In genomic region chr14:28089636-28090443, GRCm38 (mm10) we compare ENCODE assay signal across 8 mouse cellular contexts.
DNase-seq lines count a peak whose midpoint lies in the region; ATAC-seq and TF ChIP-seq lines count a peak whose summit lies in the region.

No protein-coding gene starts in this region.

- H3K4me1 ChIP-seq in forebrain, postnatal 0 days (ENCODE audit: insufficient read depth) = no peaks in the 10 kb centered on the region
- no peaks in the 10 kb centered on the region for H3K4me1 ChIP-seq in forebrain, embryonic 16.5 days (replicated peaks; ENCODE audit: control insufficient read depth, insufficient read depth, low read length)
- H3K4me1 ChIP-seq in midbrain, embryonic 12.5 days = no peaks in the 10 kb centered on the region
- H3K4me1 ChIP-seq in midbrain, embryonic 15.5 days = no peaks in the 10 kb centered on the region

- no peak overlapping the region for H3K4me3 ChIP-seq in forebrain, postnatal 0 days (ENCODE audit: low read depth, low read length)
- no peak overlapping the region for H3K4me3 ChIP-seq in forebrain, embryonic 16.5 days (replicated peaks; ENCODE audit: low read length)
- no peak overlapping the region for H3K4me3 ChIP-seq in midbrain, embryonic 12.5 days
- no peak overlapping the region for H3K4me3 ChIP-seq in midbrain, embryonic 15.5 days

- 63% methylated on average over 8 of the region's 8 CpGs for WGBS in forebrain, postnatal 0 days
- 61% methylated on average over 8 of the region's 8 CpGs for WGBS in forebrain, embryonic 16.5 days
- WGBS in midbrain, embryonic 12.5 days = 65% methylated on average over 8 of the region's 8 CpGs
- WGBS in midbrain, embryonic 15.5 days = 62% methylated on average over 8 of the region's 8 CpGs

- H3K27me3 ChIP-seq in forebrain, postnatal 0 days (ENCODE audit: insufficient read depth, low read length) = no peaks in the 10 kb centered on the region
- H3K27me3 ChIP-seq in forebrain, embryonic 16.5 days (replicated peaks; ENCODE audit: control insufficient read depth, insufficient read depth, low read length) = no peaks in the 10 kb centered on the region
- H3K27me3 ChIP-seq in midbrain, embryonic 12.5 days = no peaks in the 10 kb centered on the region
- H3K27me3 ChIP-seq in midbrain, embryonic 15.5 days (replicated peaks) = no peaks in the 10 kb centered on the region

- H3K36me3 ChIP-seq in forebrain, postnatal 0 days (ENCODE audit: insufficient read depth) = no peaks in the 10 kb centered on the region
- H3K36me3 ChIP-seq in forebrain, embryonic 16.5 days (ENCODE audit: control insufficient read depth, insufficient read depth) = no peaks in the 10 kb centered on the region
- H3K36me3 ChIP-seq in midbrain, embryonic 12.5 days = no peaks in the 10 kb centered on the region
- H3K36me3 ChIP-seq in midbrain, embryonic 15.5 days (replicated peaks) = no peaks in the 10 kb centered on the region

- no peak overlapping the region for H3K27ac ChIP-seq in forebrain, postnatal 0 days (ENCODE audit: low read depth, low read length)
- no peak overlapping the region for H3K27ac ChIP-seq in forebrain, embryonic 16.5 days (ENCODE audit: low read length)
- H3K27ac ChIP-seq in midbrain, embryonic 12.5 days (replicated peaks) = no peak overlapping the region
- no peak overlapping the region for H3K27ac ChIP-seq in midbrain, embryonic 15.5 days

- ATAC-seq in forebrain, postnatal 0 days = no peak
- no peak for ATAC-seq in forebrain, embryonic 16.5 days
- ATAC-seq in midbrain, embryonic 12.5 days (ENCODE audit: low FRiP score, low read depth) = peak; percentile 44; the same call in 1 of the 2 replicates
- ATAC-seq in midbrain, embryonic 15.5 days (replicated peaks) = no peak

- H3K4me2 ChIP-seq in forebrain, postnatal 0 days (ENCODE audit: low read depth) = no peak overlapping the region
- no peak overlapping the region for H3K4me2 ChIP-seq in forebrain, embryonic 16.5 days (ENCODE audit: low read length)
- H3K4me2 ChIP-seq in midbrain, embryonic 12.5 days (replicated peaks) = no peak overlapping the region
- no peak overlapping the region for H3K4me2 ChIP-seq in midbrain, embryonic 15.5 days

- H3K9me3 ChIP-seq in forebrain, postnatal 0 days (ENCODE audit: low read length) = no peaks in the 10 kb centered on the region
- H3K9me3 ChIP-seq in forebrain, embryonic 16.5 days (ENCODE audit: control insufficient read depth, low read length) = no peaks in the 10 kb centered on the region
- H3K9me3 ChIP-seq in midbrain, embryonic 12.5 days = no peaks in the 10 kb centered on the region
- no peaks in the 10 kb centered on the region for H3K9me3 ChIP-seq in midbrain, embryonic 15.5 days

- no peak overlapping the region for H3K9ac ChIP-seq in forebrain, postnatal 0 days
- no peak overlapping the region for H3K9ac ChIP-seq in forebrain, embryonic 16.5 days (replicated peaks; ENCODE audit: low read depth, low read length)
- H3K9ac ChIP-seq in midbrain, embryonic 12.5 days (replicated peaks) = no peak overlapping the region
- H3K9ac ChIP-seq in midbrain, embryonic 15.5 days = no peak overlapping the region

- peak; percentile 68 for TF ChIP-seq CTCF in forebrain, postnatal 0 days (IDR thresholded peaks at IDR 0.05; ENCODE audit: low read depth)

- peak; percentile 39 for DNase-seq in forebrain, postnatal 0 days
- peak; percentile 62 for DNase-seq in embryo, embryonic 11.5 days (ENCODE audit: low read depth, low spot score)
- DNase-seq in lung, postnatal 36 days = peak; percentile 9
- no peak for DNase-seq in urinary bladder, postnatal 4 days (ENCODE audit: low spot score in 2 of 2)
- DNase-seq in urinary bladder, postnatal 10 days (ENCODE audit: low spot score) = no peak

Comparison
In these comparisons a context has a peak if more than half of its experiments do, and no peak if none do; other contexts are left out.
1. DNase-seq: peak in forebrain, postnatal 0 days (single experiment), embryo, embryonic 11.5 days (single experiment) and lung, postnatal 36 days (single experiment); none in urinary bladder, postnatal 4 days (0 of 2) and urinary bladder, postnatal 10 days (single experiment).